28 mouse cellular contexts compared by ENCODE assay signal in genomic region chr2:80025038-80025437, GRCm38 (mm10).
DNase-seq lines count a peak whose midpoint lies in the region; ATAC-seq and TF ChIP-seq lines count a peak whose summit lies in the region.
"Had no signal": no experiment of that assay in that cellular context is flagged by ENCODE, and none has a peak within 500 bp of the region (broad histone marks: within the 10 kb centered on the region; RNA-seq: fewer than 3 reads in every experiment).

No protein-coding gene starts in this region.

- DNase-seq in heart, adult 2 months: no peak
- no peak for DNase-seq in heart, postnatal 25 days (ENCODE audit: low spot score)
- DNase-seq in midbrain, embryonic 11.5 days (ENCODE audit: low spot score, missing footprints): peak; percentile 59
- DNase-seq in midbrain, embryonic 10.5 days (ENCODE audit: low spot score): no peak
- DNase-seq in cerebellum, adult 9-11 months: no peak
- no peak for DNase-seq in adrenal gland, postnatal 10 days
- DNase-seq: adrenal gland, postnatal 25 days; cerebellum, adult 11 months; cerebellum, postnatal 14 days; gastrocnemius, postnatal 10 days; heart, postnatal 4 days; kidney, adult 9 months; kidney, postnatal 14 days; liver; right cerebral cortex, adult 18-20 months; thymus, adult 18-20 months had no signal

- TF ChIP-seq CTCF in heart, adult 2 months (IDR thresholded peaks at IDR 0.05): 0 out of 2 replicates have a peak, but pooled peaks have one; percentile 9
- TF ChIP-seq CTCF in small intestine, adult 2 months (IDR thresholded peaks at IDR 0.05; ENCODE audit: extremely low read depth, insufficient read length, insufficient replicate concordance, low read depth, low read length): no peak

- peak overlapping the region; percentile 28 for H3K27ac ChIP-seq in heart, adult 2 months
- no peak overlapping the region for H3K27ac ChIP-seq in midbrain, embryonic 11.5 days (ENCODE audit: low read depth, low read length)
- no peak overlapping the region for H3K27ac ChIP-seq in midbrain, embryonic 10.5 days (replicated peaks)
- H3K27ac ChIP-seq in small intestine, adult 2 months (ENCODE audit: insufficient read depth, low read depth, low read length): peak overlapping the region; percentile 43
- H3K27ac ChIP-seq: forebrain, embryonic 13.5 days; intestine, embryonic 15.5 days; layer of hippocampus, adult 2 months; limb, embryonic 10.5 days; lung, embryonic 15.5 days; midbrain, embryonic 15.5 days; neural tube, embryonic 13.5 days had no signal

- no peak for ATAC-seq in midbrain, embryonic 11.5 days (ENCODE audit: low FRiP score)
- peak; percentile 83 for ATAC-seq in granulocyte monocyte progenitor cell, adult 5-6 weeks (replicated peaks; ENCODE audit: poor library complexity, severe bottlenecking)
- ATAC-seq: forebrain, embryonic 13.5 days; hindbrain, embryonic 16.5 days; intestine, embryonic 15.5 days; midbrain, embryonic 15.5 days had no signal

- no peak overlapping the region for H3K4me2 ChIP-seq in midbrain, embryonic 11.5 days
- H3K4me2 ChIP-seq: forebrain, embryonic 13.5 days; intestine, embryonic 15.5 days; lung, embryonic 15.5 days; midbrain, embryonic 15.5 days; neural tube, embryonic 13.5 days had no signal

- H3K9ac ChIP-seq in heart, adult 2 months (ENCODE audit: low read depth, low read length): no peak overlapping the region
- no peak overlapping the region for H3K9ac ChIP-seq in midbrain, embryonic 11.5 days (ENCODE audit: low read length)
- H3K9ac ChIP-seq: forebrain, embryonic 13.5 days; intestine, embryonic 15.5 days; lung, embryonic 15.5 days; midbrain, embryonic 15.5 days; neural tube, embryonic 13.5 days had no signal

- intact Hi-C loops in heart, adult 2 months (cut with DNase I): no loop called here
- intact Hi-C loops in heart, postnatal 25 days (cut with DNase I): no loop called here

- no peaks in the 10 kb centered on the region; the same call in 1 of the 2 replicates for H3K4me1 ChIP-seq in heart, adult 2 months (ENCODE audit: control insufficient read depth, insufficient read depth, low read length)
- H3K4me1 ChIP-seq in midbrain, embryonic 11.5 days (ENCODE audit: control insufficient read depth, insufficient read depth, low read length): no peaks in the 10 kb centered on the region
- H3K4me1 ChIP-seq in midbrain, embryonic 10.5 days: no peaks in the 10 kb centered on the region
- no peaks in the 10 kb centered on the region for H3K4me1 ChIP-seq in small intestine, adult 2 months (ENCODE audit: control insufficient read depth, insufficient read depth, insufficient read length, low read length)
- H3K4me1 ChIP-seq: forebrain, embryonic 13.5 days; intestine, embryonic 15.5 days; limb, embryonic 10.5 days; lung, embryonic 15.5 days; midbrain, embryonic 15.5 days; neural tube, embryonic 13.5 days had no signal

- H3K4me3 ChIP-seq in heart, adult 2 months: no peak overlapping the region
- H3K4me3 ChIP-seq in midbrain, embryonic 11.5 days (ENCODE audit: low read depth, low read length): no peak overlapping the region
- no peak overlapping the region for H3K4me3 ChIP-seq in midbrain, embryonic 10.5 days
- H3K4me3 ChIP-seq in small intestine, adult 2 months (ENCODE audit: low read depth, low read length): no peak overlapping the region
- H3K4me3 ChIP-seq: forebrain, embryonic 13.5 days; intestine, embryonic 15.5 days; layer of hippocampus, adult 2 months; limb, embryonic 10.5 days; lung, embryonic 15.5 days; megakaryocyte, embryonic 14.5 days; midbrain, embryonic 15.5 days; myocyte; neural tube, embryonic 13.5 days had no signal

- whole genome bisulfite sequencing in heart, adult 2 months: 33% methylated on average over 1 of the region's 1 CpGs
- 84% methylated on average over 1 of the region's 1 CpGs for WGBS in midbrain, embryonic 11.5 days
- WGBS in midbrain, embryonic 10.5 days: 94% methylated on average over 1 of the region's 1 CpGs
- 54% methylated on average over 1 of the region's 1 CpGs for WGBS in small intestine, adult 2 months

- no peaks in the 10 kb centered on the region for H3K36me3 ChIP-seq in heart, adult 2 months (ENCODE audit: control insufficient read depth, insufficient read depth, low read length)
- no peaks in the 10 kb centered on the region for H3K36me3 ChIP-seq in midbrain, embryonic 11.5 days (ENCODE audit: control insufficient read depth, insufficient read depth, low read length)
- no peaks in the 10 kb centered on the region for H3K36me3 ChIP-seq in midbrain, embryonic 10.5 days
- H3K36me3 ChIP-seq in small intestine, adult 2 months (ENCODE audit: control insufficient read depth, insufficient read depth, low read length): no peaks in the 10 kb centered on the region
- H3K36me3 ChIP-seq: intestine, embryonic 15.5 days; limb, embryonic 10.5 days; lung, embryonic 15.5 days; midbrain, embryonic 15.5 days; neural tube, embryonic 13.5 days had no signal

- no peaks in the 10 kb centered on the region for H3K79me2 ChIP-seq in heart, adult 2 months (replicated peaks; ENCODE audit: control insufficient read depth, insufficient read depth, low read length)

- TF ChIP-seq EP300 in heart, adult 2 months (IDR thresholded peaks at IDR 0.05; ENCODE audit: insufficient read depth, low read depth, low read length): no peak

- no peak for TF ChIP-seq POLR2A in heart, adult 2 months (IDR thresholded peaks at IDR 0.05; ENCODE audit: insufficient read depth, low read depth, low read length)
- no peak for TF ChIP-seq POLR2A in small intestine, adult 2 months (IDR thresholded peaks at IDR 0.05; ENCODE audit: low read depth, low read length)

- no peaks in the 10 kb centered on the region for H3K27me3 ChIP-seq in heart, adult 2 months (ENCODE audit: control insufficient read depth, insufficient read depth, low read length)
- H3K27me3 ChIP-seq in midbrain, embryonic 11.5 days (ENCODE audit: control insufficient read depth, insufficient read depth, low read length): no peaks in the 10 kb centered on the region
- H3K27me3 ChIP-seq in midbrain, embryonic 10.5 days (ENCODE audit: low read depth, poor library complexity, severe bottlenecking): no peaks in the 10 kb centered on the region
- no peaks in the 10 kb centered on the region for H3K27me3 ChIP-seq in small intestine, adult 2 months (ENCODE audit: control insufficient read depth, insufficient read depth, low read length)
- H3K27me3 ChIP-seq: forebrain, embryonic 13.5 days; intestine, embryonic 15.5 days; lung, embryonic 15.5 days; megakaryocyte, embryonic 14.5 days; midbrain, embryonic 15.5 days; neural tube, embryonic 13.5 days had no signal

- H3K9me3 ChIP-seq in midbrain, embryonic 11.5 days (ENCODE audit: control insufficient read depth, low read length): no peaks in the 10 kb centered on the region
- H3K9me3 ChIP-seq in midbrain, embryonic 10.5 days (replicated peaks): 0 out of 2 replicates have a peak, but pooled peaks cover 3% of the 10 kb centered on the region
- H3K9me3 ChIP-seq: forebrain, embryonic 13.5 days; intestine, embryonic 15.5 days; limb, embryonic 10.5 days; lung, embryonic 15.5 days; megakaryocyte, embryonic 14.5 days; midbrain, embryonic 15.5 days; neural tube, embryonic 13.5 days had no signal

Comparison
In these comparisons a context has a peak if more than half of its experiments do, and no peak if none do; other contexts are left out.
1. H3K27ac ChIP-seq: peak in heart, adult 2 months (single experiment) and small intestine, adult 2 months (single experiment); none in midbrain, embryonic 11.5 days (single experiment) and midbrain, embryonic 10.5 days (single experiment).